Comparison of ENCODE assay signal across 21 mouse cellular contexts in genomic region chr14:52144165-52144564, GRCm38 (mm10). TPM values are rescaled to one million over a fixed set of nuclear protein-coding genes. Genes with fewer than 3 reads are reported as not detected.
DNase-seq lines count a peak whose midpoint lies in the region; ATAC-seq and TF ChIP-seq lines count a peak whose summit lies in the region.
"Had no signal": no experiment of that assay in that cellular context is flagged by ENCODE, and none has a peak within 500 bp of the region (broad histone marks: within the 10 kb centered on the region; RNA-seq: fewer than 3 reads in every experiment).

No protein-coding gene starts in this region.

- H3K9me3 ChIP-seq in neural tube, embryonic 15.5 days (replicated peaks) = no peaks in the 10 kb centered on the region
- H3K9me3 ChIP-seq: embryonic facial prominence, embryonic 10.5 days; embryonic facial prominence, embryonic 12.5 days; forebrain, embryonic 13.5 days; forebrain, embryonic 15.5 days had no signal

- H3ac ChIP-seq in C2C12 (ENCODE audit: control insufficient read depth, insufficient read length, low read depth) = no peak overlapping the region

- no peaks in the 10 kb centered on the region for H3K4me1 ChIP-seq in neural tube, embryonic 15.5 days
- H3K4me1 ChIP-seq: embryonic facial prominence, embryonic 12.5 days; forebrain, embryonic 13.5 days; forebrain, embryonic 15.5 days had no signal

- DNase-seq in thymus, postnatal 4 days = peak; percentile 21
- no peak for DNase-seq in thymus, adult 18-20 months
- DNase-seq in T-cell, adult 2 months (ENCODE audit: low spot score) = peak; percentile 8
- DNase-seq in urinary bladder, postnatal 4 days (ENCODE audit: low spot score in 2 of 2) = no peak
- no peak for DNase-seq in adrenal gland, postnatal 10 days
- DNase-seq: adrenal gland, adult 2 months; adrenal gland, postnatal 14 days; adrenal gland, postnatal 36 days; B cell, adult 2 months; cerebellum, adult 11-12 months; cerebellum, adult 2 months; cerebellum, adult 9-10 months; cerebellum, postnatal 25 days; forebrain, postnatal 0 days had no signal

- H3K27me3 ChIP-seq in C2C12 (ENCODE audit: control insufficient read depth, insufficient read depth, insufficient read length) = no peaks in the 10 kb centered on the region
- no peaks in the 10 kb centered on the region for H3K27me3 ChIP-seq in neural tube, embryonic 15.5 days (replicated peaks)
- H3K27me3 ChIP-seq: embryonic facial prominence, embryonic 12.5 days; forebrain, embryonic 13.5 days; forebrain, embryonic 15.5 days had no signal

- H3K36me3 ChIP-seq in C2C12 (ENCODE audit: control insufficient read depth, insufficient read depth) = no peaks in the 10 kb centered on the region
- H3K36me3 ChIP-seq in neural tube, embryonic 15.5 days = no peaks in the 10 kb centered on the region
- H3K36me3 ChIP-seq: embryonic facial prominence, embryonic 10.5 days; embryonic facial prominence, embryonic 12.5 days; forebrain, embryonic 15.5 days had no signal

- H3K79me2 ChIP-seq in C2C12 (ENCODE audit: control insufficient read depth, insufficient read depth) = no peaks in the 10 kb centered on the region

- H3K27ac ChIP-seq in neural tube, embryonic 15.5 days (replicated peaks) = no peak overlapping the region
- H3K27ac ChIP-seq: embryonic facial prominence, embryonic 10.5 days; embryonic facial prominence, embryonic 12.5 days; forebrain, embryonic 13.5 days; forebrain, embryonic 15.5 days had no signal

- ATAC-seq in neural tube, embryonic 15.5 days (ENCODE audit: low FRiP score) = no peak
- ATAC-seq: forebrain, embryonic 13.5 days; forebrain, embryonic 15.5 days; forebrain, postnatal 0 days; Patski had no signal

- no peak overlapping the region for H3K4me2 ChIP-seq in neural tube, embryonic 15.5 days
- H3K4me2 ChIP-seq: embryonic facial prominence, embryonic 12.5 days; forebrain, embryonic 13.5 days; forebrain, embryonic 15.5 days had no signal

- no peak overlapping the region for H3K4me3 ChIP-seq in C2C12 (ENCODE audit: insufficient read depth, poor library complexity, severe bottlenecking)
- no peak overlapping the region for H3K4me3 ChIP-seq in neural tube, embryonic 15.5 days (replicated peaks)
- H3K4me3 ChIP-seq: embryonic facial prominence, embryonic 10.5 days; embryonic facial prominence, embryonic 12.5 days; forebrain, embryonic 13.5 days; forebrain, embryonic 15.5 days had no signal

- H3K79me3 ChIP-seq in C2C12 (ENCODE audit: low read depth) = no peaks in the 10 kb centered on the region

- TF ChIP-seq CTCF in C2C12 (IDR thresholded peaks at IDR 0.05; ENCODE audit: control insufficient read depth, insufficient read depth, insufficient read length) = no peak

- no peak overlapping the region for H3K9ac ChIP-seq in neural tube, embryonic 15.5 days (replicated peaks)
- H3K9ac ChIP-seq: embryonic facial prominence, embryonic 12.5 days; forebrain, embryonic 13.5 days; forebrain, embryonic 15.5 days; forebrain, postnatal 0 days had no signal

- 89% methylated on average over 4 of the region's 4 CpGs for WGBS in neural tube, embryonic 15.5 days

TF ChIP-seq in C2C12, 6 proteins besides CTCF, POLR2A, EP300 and RAD21:
- TF ChIP-seq MYOD1 (IDR thresholded peaks at IDR 0.05; ENCODE audit: control insufficient read depth, insufficient read length, low read depth) (peak; percentile 19), MYOG (IDR thresholded peaks at IDR 0.05; ENCODE audit: control insufficient read depth, extremely low read depth, insufficient read length) (no peak), CEBPB (IDR thresholded peaks at IDR 0.05; ENCODE audit: low read depth) (no peak)

RNA-seq across cellular contexts. Expression of gene Rpgrip1, which starts 33.7 kb away (rescaled TPM):
- polyA plus RNA-seq in C2C12 (2012; fragmentation: generic; extraction: Trizol) = 2.4 TPM
- 1 to 10 TPM in 1 of 2 experiments, under 1 TPM in 1; 0.42 to 1.3 TPM for total RNA-seq in adrenal gland, postnatal 10 days (2021)
- 42.6 and 46.0 TPM in 2 replicates for polyA plus RNA-seq in neural tube, embryonic 15.5 days (2015; fragmentation: Nextera tagmentation; extraction: Ambion mirVana)

RNA-seq across cellular contexts. Expression of gene Hnrnpc, which starts 40.3 kb away (rescaled TPM):
- polyA plus RNA-seq in C2C12 (2012; fragmentation: generic; extraction: Trizol) = 231 TPM
- total RNA-seq in adrenal gland, postnatal 10 days (2021) = 100 to 1,000 TPM; 186 TPM
- 424 and 500 TPM in 2 replicates for polyA plus RNA-seq in neural tube, embryonic 15.5 days (2015; fragmentation: Nextera tagmentation; extraction: Ambion mirVana)

RNA-seq across cellular contexts. Expression of gene Supt16, which starts 53.1 kb away (rescaled TPM):
- 25.3 TPM for polyA plus RNA-seq in C2C12 (2012; fragmentation: generic; extraction: Trizol)
- total RNA-seq in adrenal gland, postnatal 10 days (2021) = 10 to 100 TPM; 53.1 to 54.0 TPM
- 36.8 and 45.9 TPM in 2 replicates for polyA plus RNA-seq in neural tube, embryonic 15.5 days (2015; fragmentation: Nextera tagmentation; extraction: Ambion mirVana)

Comparison
In these comparisons a context has a peak if more than half of its experiments do, and no peak if none do; other contexts are left out.
1. DNase-seq: peak in thymus, postnatal 4 days (single experiment) and T-cell, adult 2 months (single experiment); none in thymus, adult 18-20 months (0 of 2), urinary bladder, postnatal 4 days (0 of 2) and adrenal gland, postnatal 10 days (single experiment).
2. RNA of gene Rpgrip1, which starts 33.7 kb away (polyA plus RNA-seq): 42.6 to 46.0 TPM in neural tube, embryonic 15.5 days; 2.4 TPM in C2C12 (single experiment); every median in the first group is over 10 times any median in the second.